Mouse (Mus musculus): ENCODE results near the gene Gsg1l2.

Gsg1l2 gene

DNA sequence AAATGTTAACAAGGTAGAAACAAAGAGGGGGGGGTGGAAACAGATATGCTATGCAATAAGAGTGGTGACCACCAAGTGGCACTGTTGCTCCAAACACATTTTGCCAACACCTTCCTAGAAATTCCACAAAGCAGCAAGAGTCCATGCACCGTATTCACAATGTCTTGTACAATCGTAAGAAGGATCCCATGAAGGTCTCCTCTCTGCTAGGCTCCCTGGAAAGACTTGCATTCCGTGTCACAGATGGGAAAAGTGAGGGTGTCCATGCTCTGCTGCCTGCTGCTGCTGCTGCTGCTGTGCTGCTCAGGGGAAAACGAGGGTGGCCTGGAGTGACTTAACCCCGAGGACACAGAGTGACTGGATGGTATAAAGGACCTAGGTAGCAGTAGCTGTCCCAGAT is 45.2 kb downstream of the Gsg1l2 start:
- no peak for DNase-seq (ENCODE audit: low spot score in 2 of 2)

DNA sequence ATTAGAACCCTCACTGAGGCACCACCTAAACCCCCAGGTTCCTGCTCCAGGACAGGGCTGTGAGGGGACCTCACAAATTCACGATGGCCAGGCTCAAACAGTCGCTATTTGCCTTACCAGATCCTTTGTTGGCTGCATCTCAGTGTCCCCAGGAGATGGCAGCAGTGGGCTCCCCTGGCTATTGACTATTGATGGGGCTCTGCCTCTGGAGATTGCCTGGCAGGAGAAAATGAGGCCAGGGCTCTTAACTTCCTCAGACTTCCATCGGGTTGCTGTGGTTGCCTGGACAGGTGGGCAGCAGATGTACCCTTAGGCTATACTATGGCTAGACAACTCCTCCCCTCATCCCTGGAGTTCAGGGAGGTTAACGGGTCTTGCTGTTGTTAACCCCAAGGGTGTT is 45.8 kb downstream of the Gsg1l2 start:
- DNase-seq (ENCODE audit: low spot score in 2 of 2), result no peak

DNA sequence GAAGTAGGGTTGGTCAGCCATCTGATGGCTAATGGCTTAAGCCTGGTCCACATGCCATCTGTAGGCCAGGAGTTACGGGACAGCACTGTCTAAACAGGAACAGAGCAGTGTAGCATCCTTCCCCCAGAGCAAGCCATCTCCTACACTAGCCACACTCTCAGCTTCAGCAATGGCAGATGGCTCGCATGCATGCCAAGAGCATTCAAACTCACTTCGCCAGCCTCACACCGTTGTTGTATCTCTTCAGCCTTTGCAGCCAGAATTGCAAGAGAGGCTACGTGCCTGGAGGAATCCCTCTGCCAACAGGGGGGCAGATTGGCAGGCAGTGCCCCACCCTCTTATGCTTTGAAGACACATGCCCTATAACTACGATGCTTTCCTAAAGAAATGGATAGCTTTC is 47.2 kb downstream of the Gsg1l2 start:
- DNase-seq (ENCODE audit: low spot score in 2 of 2), result no peak

DNA sequence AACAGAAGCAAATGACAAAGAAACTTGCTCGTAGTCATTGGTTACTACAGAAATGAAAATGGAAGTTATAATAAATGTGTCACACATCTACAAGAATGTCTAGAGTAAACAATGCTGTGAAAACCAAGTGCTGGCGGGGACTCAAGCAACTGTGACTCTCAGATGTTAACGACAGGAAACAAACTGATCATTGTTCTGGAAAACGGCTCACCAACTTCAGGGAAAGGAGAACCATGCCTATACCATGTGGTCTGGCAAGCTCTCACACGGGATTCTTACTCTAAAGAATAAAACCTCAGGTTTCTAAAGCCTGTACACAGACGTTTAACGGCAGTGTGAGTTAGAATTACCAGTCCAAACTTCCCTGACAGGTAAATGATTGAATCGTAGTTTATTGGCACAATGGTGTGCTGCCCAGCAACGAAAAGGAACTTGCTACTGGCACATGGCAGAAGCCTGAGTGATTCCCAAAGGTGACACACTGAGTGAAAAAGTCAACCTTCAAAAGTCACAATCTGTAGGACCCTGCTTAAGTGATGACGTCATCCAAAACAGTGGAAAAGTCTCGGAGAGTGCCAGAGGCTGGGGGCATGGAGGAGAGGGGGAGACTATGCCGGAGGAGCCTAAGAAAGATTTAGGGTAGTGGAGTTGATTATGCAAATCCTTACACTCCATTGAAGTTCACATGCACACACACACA is 54.1 kb downstream of the Gsg1l2 start:
- DNase-seq (ENCODE audit: low spot score in 2 of 2), result no peak

DNA sequence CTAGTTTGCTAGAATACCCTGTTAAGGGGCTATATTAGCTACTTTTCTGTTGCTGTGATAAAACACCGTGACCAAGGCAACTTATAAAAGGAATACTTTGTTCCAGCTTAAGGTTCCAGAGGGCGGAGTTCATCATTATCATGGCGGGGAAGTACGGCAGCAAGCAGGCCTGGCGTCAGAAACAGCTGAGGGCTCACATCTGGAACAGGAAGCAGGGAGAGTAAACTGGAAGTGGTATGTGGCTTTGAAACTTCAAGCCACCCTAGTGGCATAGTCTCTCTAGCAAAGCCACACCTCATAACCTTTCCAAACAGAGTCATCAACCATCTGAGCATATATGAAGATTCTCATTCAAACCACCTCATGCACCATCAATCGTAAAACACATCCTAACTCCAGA is 55.1 kb downstream of the Gsg1l2 start:
- no peak for DNase-seq (ENCODE audit: low spot score in 2 of 2)

DNA sequence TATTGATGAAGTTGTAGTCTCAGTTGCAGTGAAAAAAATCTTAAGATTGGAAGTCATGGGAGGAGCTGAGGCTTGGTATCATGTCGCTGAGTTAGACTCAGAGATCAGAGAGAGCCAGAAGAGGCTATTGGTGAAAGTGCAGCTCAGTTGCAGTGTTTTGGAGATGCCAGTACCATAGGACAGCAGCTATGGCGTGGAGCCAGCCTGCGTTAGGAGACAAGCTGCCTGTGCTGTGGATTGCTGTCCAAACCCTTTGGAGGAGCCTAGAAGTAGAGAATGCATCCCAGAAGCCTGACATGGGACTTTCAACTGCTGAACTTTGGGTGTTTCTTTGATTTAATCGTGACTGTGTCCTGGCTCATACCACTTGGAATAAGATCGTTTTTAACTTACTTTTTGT is 57.4 kb downstream of the Gsg1l2 start:
- DNase-seq (ENCODE audit: low spot score in 2 of 2), result no peak

DNA sequence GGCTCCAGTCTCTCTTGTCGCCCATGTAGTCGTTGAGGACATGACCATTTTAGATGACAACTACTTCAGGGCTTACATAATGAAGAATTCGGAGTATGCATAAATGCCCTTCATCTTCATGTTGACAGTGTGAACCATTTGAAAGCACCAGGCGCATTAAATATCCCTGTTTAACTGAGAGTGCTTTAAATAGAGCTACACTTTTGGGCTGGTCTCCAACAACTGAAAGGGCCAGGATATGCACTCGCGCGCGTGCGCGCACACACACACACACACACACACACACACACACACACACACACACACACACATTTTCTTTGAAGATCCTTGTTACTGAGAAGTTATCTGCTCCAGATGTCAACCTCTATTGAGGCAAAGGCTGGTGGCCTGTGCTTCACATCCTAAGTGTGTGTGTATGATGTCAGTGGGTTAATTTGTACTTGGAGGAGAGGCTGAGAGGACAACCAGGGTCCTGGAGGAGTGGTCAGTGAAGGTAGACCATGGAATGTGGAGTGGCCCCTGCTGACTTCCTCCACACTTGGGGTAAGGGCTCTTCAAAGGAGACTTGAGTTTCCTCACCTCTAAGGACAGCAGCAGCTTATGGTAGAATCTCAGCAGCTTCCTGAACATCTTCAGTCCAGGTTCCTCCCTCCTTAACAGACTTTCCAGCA is 61.1 kb downstream of the Gsg1l2 start:
- no peak for DNase-seq (ENCODE audit: low spot score in 2 of 2)

All from spleen, postnatal 36 days (tissue).